Mouse (Mus musculus) embryonic facial prominence, embryonic 12.5 days (tissue): ENCODE data around the gene Dicer1. TPM values are rescaled to one million over a fixed set of nuclear protein-coding genes. Genes with fewer than 3 reads are reported as not detected.
"Not testable (repeated sequence)": the region's sequence is repeated elsewhere in the genome, so short reads cannot be mapped to it uniquely, and the experiment has no call there.

Experiments
- ATAC-seq: fragments of 200-750 bp; cut with Nextera tagmentation; 2 replicates; pipeline ENCODE4 v1.8.0; 2017; ENCODE audit not compliant: insufficient number of reproducible peaks, insufficient read depth, low FRiP score, low TSS enrichment
- H3K27ac ChIP-seq: fragments of 300-500 bp; sonication (generic); 2 replicates; pipeline ENCODE4 v1.5.1; 2016; ENCODE audit warnings: mild to moderate bottlenecking
- H3K27me3 ChIP-seq: fragments of 300-500 bp; sonication (generic); 2 replicates; pipeline ENCODE4 v1.6.1; 2016; ENCODE audit warnings: mild to moderate bottlenecking, moderate library complexity
- H3K36me3 ChIP-seq: fragments of 300-500 bp; sonication (generic); 2 replicates; pipeline ENCODE4 v1.6.1; 2016; ENCODE audit warnings: mild to moderate bottlenecking
- H3K4me1 ChIP-seq: fragments of 300-500 bp; sonication (generic); 2 replicates; pipeline ENCODE4 v1.6.1; 2016
- H3K4me2 ChIP-seq: fragments of 300-500 bp; sonication (generic); replicated peaks from 2 replicates; pipeline ENCODE4 v1.6.1; 2016; ENCODE audit warnings: mild to moderate bottlenecking, moderate library complexity
- H3K4me3 ChIP-seq: fragments of 300-500 bp; sonication (generic); 2 replicates; pipeline ENCODE4 v1.5.1; 2016; ENCODE audit warnings: mild to moderate bottlenecking
- H3K9ac ChIP-seq: fragments of 300-500 bp; sonication (generic); 2 replicates; pipeline ENCODE4 v1.6.1; 2016; ENCODE audit warnings: mild to moderate bottlenecking, moderate library complexity
- H3K9me3 ChIP-seq: fragments of 300-500 bp; sonication (generic); 2 replicates; pipeline ENCODE4 v1.6.1; 2016; ENCODE audit warnings: mild to moderate bottlenecking, moderate library complexity
- WGBS: fragments of 180-500 bp; shearing (Covaris S2); methylation state at CpG from one replicate; pipeline ENCODE4 v1.1.7; 2016; 5-methylcytosine and 5-hydroxymethylcytosine counted together
- polyA plus RNA-seq: library from polyadenylated mRNA; unstranded; fragments of >200 nt; fragmentation: Nextera tagmentation; extraction: Ambion mirVana; gene quantifications from 2 replicates; pipeline ENCODE4 v1.2.1, GENCODE M21; 2016

Gene Dicer1
- polyA plus RNA-seq, 1 experiment from 2014 or later = 58.0 TPM

- no peaks in the 10 kb centered on the region for H3K27me3 ChIP-seq
- ATAC-seq = no peak
- H3K36me3 ChIP-seq = peaks cover 16% of the 10 kb centered on the region; the same call in 1 of the 2 replicates
- 74% methylated on average over 3 of the region's 3 CpGs for WGBS
- no peak overlapping the region for H3K4me3 ChIP-seq
- H3K4me1 ChIP-seq = peaks cover 27% of the 10 kb centered on the region; the same call in 1 of the 2 replicates
- H3K4me2 ChIP-seq = no peak overlapping the region
- no peak overlapping the region for H3K27ac ChIP-seq
- no peak overlapping the region for H3K9ac ChIP-seq
- H3K9me3 ChIP-seq = no peaks in the 10 kb centered on the region
Observed at GRCm38 (mm10) chr12:104738931-104739330, 12.8 kb downstream of the Dicer1 start.

- Histone ChIP-seq H3K4me2 (no peak overlapping the region), H3K27me3 (no peaks in the 10 kb centered on the region), H3K4me1 (peaks cover 30% of the 10 kb centered on the region; the same call in 1 of the 2 replicates), H3K27ac (no peak overlapping the region), H3K9me3 (no peaks in the 10 kb centered on the region), H3K9ac (no peak overlapping the region), H3K36me3 (peaks cover 19% of the 10 kb centered on the region; the same call in 1 of the 2 replicates), H3K4me3 (no peak overlapping the region)
- 85% methylated on average over 9 of the region's 9 CpGs for WGBS
- ATAC-seq = no peak
Observed at GRCm38 (mm10) chr12:104738446-104738845, 13.3 kb downstream of the Dicer1 start.

DNA sequence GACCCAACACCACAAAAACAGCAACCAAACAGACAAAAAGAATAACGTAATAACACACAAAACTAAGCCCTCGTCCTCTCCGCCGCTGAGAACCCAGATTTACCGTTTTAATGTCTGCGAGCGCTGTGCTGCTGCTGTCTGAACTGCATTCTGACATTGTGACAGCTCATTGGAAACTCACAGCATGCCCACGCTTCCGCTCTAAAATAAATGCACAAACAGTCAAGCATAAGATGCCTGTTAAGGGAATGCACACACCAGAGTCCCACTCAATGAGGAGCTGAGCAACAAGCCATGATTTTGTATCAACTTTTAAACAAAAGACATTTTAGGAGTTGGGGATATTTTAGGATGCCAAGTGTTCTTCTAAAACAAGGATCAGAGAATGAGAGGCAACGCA is 14.1 kb downstream of the Dicer1 start:
- no peak overlapping the region for H3K9ac ChIP-seq
- H3K27me3 ChIP-seq = no peaks in the 10 kb centered on the region
- peaks cover 26% of the 10 kb centered on the region; the same call in 1 of the 2 replicates for H3K36me3 ChIP-seq
- WGBS = 92% methylated on average over 10 of the region's 10 CpGs
- peaks cover 33% of the 10 kb centered on the region; the same call in 1 of the 2 replicates for H3K4me1 ChIP-seq
- H3K4me2 ChIP-seq = no peak overlapping the region
- no peak overlapping the region for H3K27ac ChIP-seq
- no peaks in the 10 kb centered on the region for H3K9me3 ChIP-seq
- ATAC-seq = no peak
- no peak overlapping the region for H3K4me3 ChIP-seq

GRCm38 (mm10) chr12:104735993-104736395 is 15.8 kb downstream of the Dicer1 start:
- Histone ChIP-seq H3K36me3 (peaks cover 35% of the 10 kb centered on the region; the same call in 1 of the 2 replicates), H3K4me1 (peaks cover 20% of the 10 kb centered on the region; the same call in 1 of the 2 replicates)

GRCm38 (mm10) chr12:104733165-104733564 is 18.6 kb downstream of the Dicer1 start:
- no peak overlapping the region for H3K27ac ChIP-seq
- H3K4me3 ChIP-seq = no peak overlapping the region
- no peak overlapping the region for H3K9ac ChIP-seq
- H3K4me2 ChIP-seq = no peak overlapping the region
- peaks cover 53% of the 10 kb centered on the region for H3K36me3 ChIP-seq
- no peaks in the 10 kb centered on the region for H3K9me3 ChIP-seq
- H3K27me3 ChIP-seq = no peaks in the 10 kb centered on the region
- H3K4me1 ChIP-seq = peaks cover 8% of the 10 kb centered on the region; the same call in 1 of the 2 replicates
- no peak for ATAC-seq

More at GRCm38 (mm10) chr12:104735993-104736395, 15.8 kb downstream of the Dicer1 start:
- no peak overlapping the region for H3K27ac ChIP-seq
- 74% methylated on average over 3 of the region's 3 CpGs for WGBS
- no peak for ATAC-seq
- H3K4me3 ChIP-seq = no peak overlapping the region
- no peaks in the 10 kb centered on the region for H3K9me3 ChIP-seq
- H3K27me3 ChIP-seq = no peaks in the 10 kb centered on the region
- no peak overlapping the region for H3K9ac ChIP-seq
- H3K4me2 ChIP-seq = no peak overlapping the region

GRCm38 (mm10) chr12:104731782-104732181 is 20.0 kb downstream of the Dicer1 start:
- 70% methylated on average over 3 of the region's 3 CpGs for WGBS
- ATAC-seq = no peak

DNA sequence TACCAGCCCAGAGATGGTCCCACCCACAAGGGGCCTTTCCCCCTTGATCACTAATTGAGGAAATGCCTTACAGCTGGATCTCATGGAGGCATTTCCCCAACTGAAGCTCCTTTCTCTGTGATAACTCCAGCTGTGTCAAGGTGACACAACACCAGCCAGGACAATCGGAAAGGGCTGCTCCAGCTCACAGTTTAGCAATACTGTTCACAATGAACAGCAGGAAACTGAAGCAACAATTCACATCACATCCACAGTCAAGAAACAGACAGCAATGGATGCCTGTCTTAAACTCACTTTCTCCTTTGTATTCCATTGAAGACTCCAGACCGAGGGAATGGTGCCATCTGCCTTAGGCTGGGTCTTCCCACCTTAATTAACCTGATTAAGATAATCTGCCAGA is 25.3 kb downstream of the Dicer1 start:
- H3K4me1 ChIP-seq, H3K4me3 ChIP-seq, H3K27me3 ChIP-seq, H3K4me2 ChIP-seq, H3K27ac ChIP-seq, ATAC-seq, H3K9me3 ChIP-seq, H3K9ac ChIP-seq: not testable (repeated sequence)
- WGBS = 66% methylated on average over 2 of the region's 2 CpGs
- peaks cover 67% of the 10 kb centered on the region for H3K36me3 ChIP-seq

More at GRCm38 (mm10) chr12:104731782-104732181, 20.0 kb downstream of the Dicer1 start:
- peaks cover 60% of the 10 kb centered on the region for H3K36me3 ChIP-seq
- 0 out of 2 replicates have a peak overlapping the region, but pooled peaks have one; percentile 23 for H3K27ac ChIP-seq
- H3K4me3 ChIP-seq = no peak overlapping the region
- no peaks in the 10 kb centered on the region for H3K27me3 ChIP-seq
- H3K9ac ChIP-seq = no peak overlapping the region
- H3K4me1 ChIP-seq = peaks cover 8% of the 10 kb centered on the region; the same call in 1 of the 2 replicates
- H3K4me2 ChIP-seq = no peak overlapping the region
- H3K9me3 ChIP-seq = no peaks in the 10 kb centered on the region

GRCm38 (mm10) chr12:104722056-104722455 is 29.7 kb downstream of the Dicer1 start:
- H3K4me2 ChIP-seq = no peak overlapping the region
- no peak overlapping the region for H3K4me3 ChIP-seq
- no peak for ATAC-seq
- WGBS = 93% methylated on average over 10 of the region's 10 CpGs
- H3K27ac ChIP-seq = no peak overlapping the region
- no peaks in the 10 kb centered on the region for H3K9me3 ChIP-seq
- H3K27me3 ChIP-seq = no peaks in the 10 kb centered on the region
- no peaks in the 10 kb centered on the region for H3K4me1 ChIP-seq
- peaks cover 53% of the 10 kb centered on the region for H3K36me3 ChIP-seq
- H3K9ac ChIP-seq = no peak overlapping the region

GRCm38 (mm10) chr12:104721011-104721410 is 30.7 kb downstream of the Dicer1 start:
- WGBS = 70% methylated on average over 3 of the region's 3 CpGs
- Histone ChIP-seq H3K9me3 (no peaks in the 10 kb centered on the region), H3K27me3 (no peaks in the 10 kb centered on the region), H3K4me3 (no peak overlapping the region), H3K4me2 (no peak overlapping the region), H3K27ac (peak overlapping the region; percentile 9; the same call in 1 of the 2 replicates), H3K9ac (no peak overlapping the region), H3K4me1 (peaks cover 8% of the 10 kb centered on the region), H3K36me3 (peaks cover 48% of the 10 kb centered on the region)
- no peak for ATAC-seq

GRCm38 (mm10) chr12:104718956-104719355 is 32.8 kb downstream of the Dicer1 start:
- no peak for ATAC-seq
- H3K4me3 ChIP-seq = no peak overlapping the region
- H3K4me2 ChIP-seq = no peak overlapping the region
- WGBS = 82% methylated on average over 5 of the region's 5 CpGs
- peaks cover 15% of the 10 kb centered on the region for H3K4me1 ChIP-seq
- H3K27ac ChIP-seq = no peak overlapping the region
- no peak overlapping the region for H3K9ac ChIP-seq
- no peaks in the 10 kb centered on the region for H3K27me3 ChIP-seq
- H3K36me3 ChIP-seq = peaks cover 60% of the 10 kb centered on the region
- H3K9me3 ChIP-seq = no peaks in the 10 kb centered on the region

DNA sequence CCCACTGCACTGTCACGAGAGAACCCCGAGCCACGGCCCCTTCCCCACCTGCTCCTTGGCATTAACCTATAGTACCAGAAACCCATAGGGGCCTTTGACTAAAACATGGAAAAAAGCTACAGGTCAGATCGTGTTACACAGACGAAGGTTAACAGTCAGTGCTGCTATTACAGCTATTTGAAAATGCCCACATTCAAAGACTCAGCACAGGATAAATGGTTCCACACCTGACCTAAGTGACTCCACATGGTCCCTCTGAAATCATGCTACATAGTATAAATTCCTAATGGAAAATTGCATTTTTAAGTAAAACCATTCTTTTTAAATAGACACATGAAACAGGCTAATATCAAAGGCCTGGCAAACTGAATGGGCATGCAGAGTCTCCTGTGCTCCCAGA is 35.3 kb downstream of the Dicer1 start:
- Histone ChIP-seq H3K36me3 (peaks cover 62% of the 10 kb centered on the region), H3K9ac (no peak overlapping the region), H3K27ac (no peak overlapping the region), H3K4me2 (no peak overlapping the region), H3K9me3 (no peaks in the 10 kb centered on the region), H3K27me3 (no peaks in the 10 kb centered on the region), H3K4me1 (peaks cover 15% of the 10 kb centered on the region), H3K4me3 (no peak overlapping the region)
- ATAC-seq = no peak
- 46% methylated on average over 5 of the region's 5 CpGs for WGBS

DNA sequence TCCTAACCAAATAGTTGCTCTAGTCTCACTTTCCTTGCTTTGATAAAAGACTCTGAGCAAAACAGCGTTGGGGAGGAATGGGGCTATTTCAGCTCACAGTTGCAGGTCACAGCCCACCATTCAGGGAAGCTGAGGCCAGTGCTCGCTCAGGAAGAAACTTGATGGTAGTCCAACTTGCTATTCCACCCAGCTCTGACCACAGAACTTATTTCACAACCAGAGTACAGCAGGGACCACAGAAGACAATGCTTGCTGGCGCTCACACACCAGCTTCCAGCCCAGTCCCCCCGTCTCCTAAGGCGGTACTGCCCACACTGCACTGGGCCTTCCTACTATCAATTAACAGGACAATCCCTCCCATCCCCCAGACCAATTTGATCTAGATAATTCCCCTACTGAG is 36.3 kb downstream of the Dicer1 start:
- Histone ChIP-seq H3K4me3 (no peak overlapping the region), H3K27me3 (no peaks in the 10 kb centered on the region), H3K4me2 (no peak overlapping the region), H3K4me1 (peaks cover 15% of the 10 kb centered on the region), H3K36me3 (peaks cover 66% of the 10 kb centered on the region), H3K9me3 (no peaks in the 10 kb centered on the region), H3K9ac (no peak overlapping the region), H3K27ac (0 out of 2 replicates have a peak overlapping the region, but pooled peaks have one; percentile 23)
- no peak for ATAC-seq
- 94% methylated on average over 5 of the region's 5 CpGs for WGBS
